ENCODE assay signal across 12 mouse cellular contexts in genomic region chr3:69469463-69470141, GRCm38 (mm10).
DNase-seq lines count a peak whose midpoint lies in the region; ATAC-seq and TF ChIP-seq lines count a peak whose summit lies in the region.
"Had no signal": no experiment of that assay in that cellular context is flagged by ENCODE, and none has a peak within 500 bp of the region (broad histone marks: within the 10 kb centered on the region; RNA-seq: fewer than 3 reads in every experiment).

No protein-coding gene starts in this region.

- 20% methylated on average over 5 of the region's 6 CpGs for WGBS in heart, embryonic 11.5 days (ENCODE audit: insufficient replicate concordance)
- WGBS in heart, adult 2 months, result 36% methylated on average over 6 of the region's 6 CpGs
- 47% methylated on average over 5 of the region's 6 CpGs for WGBS in stomach, embryonic 15.5 days
- WGBS in stomach, postnatal 0 days, result 44% methylated on average over 5 of the region's 6 CpGs
- 7% methylated on average over 5 of the region's 6 CpGs for WGBS in liver, embryonic 12.5 days (ENCODE audit: insufficient replicate concordance)
- 23% methylated on average over 4 of the region's 6 CpGs for WGBS in midbrain, postnatal 0 days

- no peak for TF ChIP-seq EP300 in heart, adult 2 months (IDR thresholded peaks at IDR 0.05; ENCODE audit: insufficient read depth, low read depth, low read length)
- no peak for TF ChIP-seq EP300 in stomach, postnatal 0 days (optimal IDR thresholded peaks at IDR 0.05)

- TF ChIP-seq POLR2A in heart, adult 2 months (IDR thresholded peaks at IDR 0.05; ENCODE audit: insufficient read depth, low read depth, low read length), result no peak

- 0 out of 2 replicates have a peak, but pooled peaks have one; percentile 55 for ATAC-seq in heart, embryonic 11.5 days (replicated peaks; ENCODE audit: insufficient number of reproducible peaks, low FRiP score, low TSS enrichment)
- ATAC-seq in stomach, embryonic 15.5 days (ENCODE audit: insufficient read depth, low FRiP score, low read depth), result peak; percentile 43; the same call in 1 of the 2 replicates
- ATAC-seq in stomach, postnatal 0 days (ENCODE audit: low FRiP score, low TSS enrichment), result no peak
- peak; percentile 97 for ATAC-seq in liver, embryonic 12.5 days
- ATAC-seq in midbrain, postnatal 0 days (ENCODE audit: low FRiP score), result peak; percentile 58

- H3K4me2 ChIP-seq in heart, embryonic 11.5 days, result peak overlapping the region; percentile 14; the same call in 1 of the 2 replicates
- H3K4me2 ChIP-seq in stomach, embryonic 15.5 days, result no peak overlapping the region
- H3K4me2 ChIP-seq in stomach, postnatal 0 days (replicated peaks; ENCODE audit: low read depth), result no peak overlapping the region
- peak overlapping the region; percentile 54 for H3K4me2 ChIP-seq in liver, embryonic 12.5 days
- H3K4me2 ChIP-seq in midbrain, postnatal 0 days (ENCODE audit: low read depth, low read length, poor library complexity, severe bottlenecking), result no peak overlapping the region

- TF ChIP-seq CTCF in heart, adult 2 months (IDR thresholded peaks at IDR 0.05), result no peak
- TF ChIP-seq CTCF in stomach, postnatal 0 days (IDR thresholded peaks at IDR 0.05; ENCODE audit: low read depth), result no peak
- no peak for TF ChIP-seq CTCF in midbrain, postnatal 0 days (IDR thresholded peaks at IDR 0.05)

- H3K9ac ChIP-seq in heart, embryonic 11.5 days (ENCODE audit: low read depth, low read length), result no peak overlapping the region
- no peak overlapping the region for H3K9ac ChIP-seq in heart, adult 2 months (ENCODE audit: low read depth, low read length)
- H3K9ac ChIP-seq in stomach, embryonic 15.5 days, result no peak overlapping the region
- H3K9ac ChIP-seq in stomach, postnatal 0 days (ENCODE audit: low read length), result no peak overlapping the region
- peak overlapping the region; percentile 12; the same call in 1 of the 2 replicates for H3K9ac ChIP-seq in liver, embryonic 12.5 days
- H3K9ac ChIP-seq in midbrain, postnatal 0 days (replicated peaks; ENCODE audit: low read length, poor library complexity, severe bottlenecking), result no peak overlapping the region

- H3K27ac ChIP-seq in heart, embryonic 11.5 days (ENCODE audit: low read depth, low read length), result 0 out of 2 replicates have a peak overlapping the region, but pooled peaks have one; percentile 41
- no peak overlapping the region for H3K27ac ChIP-seq in heart, adult 2 months
- H3K27ac ChIP-seq in stomach, embryonic 15.5 days, result no peak overlapping the region
- H3K27ac ChIP-seq in stomach, postnatal 0 days (replicated peaks), result no peak overlapping the region
- 0 out of 2 replicates have a peak overlapping the region, but pooled peaks have one; percentile 10 for H3K27ac ChIP-seq in liver, embryonic 12.5 days
- H3K27ac ChIP-seq in midbrain, postnatal 0 days (ENCODE audit: low read depth, low read length), result no peak overlapping the region

- no peaks in the 10 kb centered on the region for H3K36me3 ChIP-seq in heart, embryonic 11.5 days (ENCODE audit: control insufficient read depth, insufficient read depth, low read length)
- no peaks in the 10 kb centered on the region for H3K36me3 ChIP-seq in heart, adult 2 months (ENCODE audit: control insufficient read depth, insufficient read depth, low read length)
- no peaks in the 10 kb centered on the region for H3K36me3 ChIP-seq in stomach, embryonic 15.5 days
- no peaks in the 10 kb centered on the region for H3K36me3 ChIP-seq in stomach, postnatal 0 days (ENCODE audit: control insufficient read depth, insufficient read depth, low read length)
- no peaks in the 10 kb centered on the region for H3K36me3 ChIP-seq in liver, embryonic 12.5 days
- H3K36me3 ChIP-seq in midbrain, postnatal 0 days (ENCODE audit: insufficient read depth, low read length), result no peaks in the 10 kb centered on the region

- H3K27me3 ChIP-seq in heart, embryonic 11.5 days (ENCODE audit: control insufficient read depth, insufficient read depth, low read length), result no peaks in the 10 kb centered on the region
- no peaks in the 10 kb centered on the region for H3K27me3 ChIP-seq in heart, adult 2 months (ENCODE audit: control insufficient read depth, insufficient read depth, low read length)
- no peaks in the 10 kb centered on the region for H3K27me3 ChIP-seq in stomach, embryonic 15.5 days (replicated peaks)
- H3K27me3 ChIP-seq in stomach, postnatal 0 days (ENCODE audit: control insufficient read depth, insufficient read depth, low read length), result no peaks in the 10 kb centered on the region
- H3K27me3 ChIP-seq in liver, embryonic 12.5 days (replicated peaks), result no peaks in the 10 kb centered on the region
- no peaks in the 10 kb centered on the region for H3K27me3 ChIP-seq in midbrain, postnatal 0 days (ENCODE audit: insufficient read depth, low read length)

- H3K4me3 ChIP-seq in heart, embryonic 11.5 days (ENCODE audit: low read depth, low read length), result no peak overlapping the region
- H3K4me3 ChIP-seq in heart, adult 2 months, result no peak overlapping the region
- H3K4me3 ChIP-seq in stomach, embryonic 15.5 days (replicated peaks), result no peak overlapping the region
- no peak overlapping the region for H3K4me3 ChIP-seq in stomach, postnatal 0 days (ENCODE audit: low read depth, low read length)
- H3K4me3 ChIP-seq in liver, embryonic 12.5 days, result no peak overlapping the region; the same call in 1 of the 2 replicates
- H3K4me3 ChIP-seq in midbrain, postnatal 0 days (ENCODE audit: low read depth, low read length), result no peak overlapping the region

- intact Hi-C loops in heart, adult 2 months (cut with DNase I), result no loop called here

- H3K9me3 ChIP-seq in heart, embryonic 11.5 days (replicated peaks; ENCODE audit: control insufficient read depth, low read length), result no peaks in the 10 kb centered on the region
- no peaks in the 10 kb centered on the region for H3K9me3 ChIP-seq in stomach, embryonic 15.5 days
- no peaks in the 10 kb centered on the region for H3K9me3 ChIP-seq in stomach, postnatal 0 days (ENCODE audit: control insufficient read depth, low read length)
- H3K9me3 ChIP-seq in liver, embryonic 12.5 days (replicated peaks), result 0 out of 2 replicates have a peak, but pooled peaks cover 3% of the 10 kb centered on the region
- no peaks in the 10 kb centered on the region for H3K9me3 ChIP-seq in midbrain, postnatal 0 days (ENCODE audit: low read length)

- DNase-seq in heart, adult 2 months, result no peak
- no peak for DNase-seq in stomach, postnatal 0 days (ENCODE audit: low spot score)
- no peak for DNase-seq in midbrain, postnatal 0 days (ENCODE audit: low spot score)
- no peak for DNase-seq in cerebellum, adult 11 months
- no peak for DNase-seq in spleen, postnatal 10 days (ENCODE audit: low spot score in 2 of 2)
- DNase-seq: gastrocnemius, postnatal 25 days; kidney, adult 8-10 months; layer of hippocampus, postnatal 36 days; right cerebral cortex, postnatal 25 days had no signal

- H3K4me1 ChIP-seq in heart, embryonic 11.5 days (ENCODE audit: control insufficient read depth, insufficient read depth, low read length), result peaks cover 23% of the 10 kb centered on the region
- H3K4me1 ChIP-seq in heart, adult 2 months (ENCODE audit: control insufficient read depth, insufficient read depth, low read length), result peaks cover 1% of the 10 kb centered on the region; the same call in 1 of the 2 replicates
- H3K4me1 ChIP-seq in stomach, embryonic 15.5 days, result no peaks in the 10 kb centered on the region
- H3K4me1 ChIP-seq in stomach, postnatal 0 days (replicated peaks; ENCODE audit: control insufficient read depth, insufficient read depth), result no peaks in the 10 kb centered on the region
- H3K4me1 ChIP-seq in liver, embryonic 12.5 days, result peaks cover 26% of the 10 kb centered on the region
- H3K4me1 ChIP-seq in midbrain, postnatal 0 days (ENCODE audit: insufficient read depth, low read length), result 0 out of 2 replicates have a peak, but pooled peaks cover 2% of the 10 kb centered on the region

- H3K79me2 ChIP-seq in heart, adult 2 months (replicated peaks; ENCODE audit: control insufficient read depth, insufficient read depth, low read length), result no peaks in the 10 kb centered on the region

Comparison
In these comparisons a context has a peak if more than half of its experiments do, and no peak if none do; other contexts are left out.
1. H3K27ac ChIP-seq: peak in heart, embryonic 11.5 days (single experiment) and liver, embryonic 12.5 days (single experiment); none in heart, adult 2 months (single experiment), stomach, embryonic 15.5 days (single experiment), stomach, postnatal 0 days (single experiment) and midbrain, postnatal 0 days (single experiment).
2. H3K4me2 ChIP-seq: peak in heart, embryonic 11.5 days (single experiment) and liver, embryonic 12.5 days (single experiment); none in stomach, embryonic 15.5 days (single experiment), stomach, postnatal 0 days (single experiment) and midbrain, postnatal 0 days (single experiment).